Mouse (Mus musculus): ENCODE results near the gene Rbm4b. TPM values are rescaled to one million over a fixed set of nuclear protein-coding genes. Genes with fewer than 3 reads are reported as not detected.
"Not testable (repeated sequence)": the region's sequence is repeated elsewhere in the genome, so short reads cannot be mapped to it uniquely, and the experiment has no call there.

Rbm4b gene
- total RNA-seq, 2 experiments from 2014 or later = 7.4 TPM

DNA sequence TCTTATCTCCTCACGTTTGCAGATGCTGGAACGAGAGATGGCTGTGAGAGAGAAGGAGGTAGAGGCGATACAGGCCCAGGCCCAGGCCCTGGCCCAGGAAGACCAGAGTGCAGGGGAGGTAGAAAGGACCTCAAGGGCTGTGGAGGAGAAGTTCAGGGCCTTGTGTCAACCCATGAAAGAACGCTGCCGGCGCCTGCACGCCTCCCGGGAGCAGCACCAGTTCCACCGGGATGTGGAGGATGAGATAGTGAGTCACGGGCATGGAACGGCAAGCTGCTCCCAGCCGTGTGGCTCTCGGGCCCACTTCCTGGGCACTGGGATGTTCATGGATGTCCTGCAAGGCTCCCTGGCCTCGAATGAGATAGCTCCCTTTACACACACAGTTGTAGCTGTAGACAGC lies 12.3 kb upstream of the Rbm4b start:
- no peak for DNase-seq (ENCODE audit: low spot score in 2 of 2)

DNA sequence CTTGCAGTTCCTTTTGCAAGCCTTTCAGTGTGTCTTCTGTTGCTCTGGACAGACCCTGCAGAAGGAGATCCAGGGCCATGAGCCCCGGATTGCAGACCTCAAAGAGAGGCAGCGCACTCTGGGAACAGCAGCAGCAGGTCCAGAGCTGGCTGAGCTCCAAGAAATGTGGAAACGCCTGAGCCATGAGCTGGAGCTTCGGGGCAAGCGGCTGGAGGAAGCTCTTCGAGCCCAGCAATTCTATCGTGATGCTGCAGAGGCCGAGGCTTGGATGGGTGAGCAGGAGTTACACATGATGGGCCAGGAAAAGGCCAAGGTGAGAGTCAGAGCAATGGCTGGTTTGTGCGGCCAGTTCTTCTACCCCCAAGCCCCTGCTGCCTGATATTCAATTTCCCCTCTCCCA lies 11.2 kb upstream of the Rbm4b start:
- no peak for DNase-seq (ENCODE audit: low spot score in 2 of 2)

DNA sequence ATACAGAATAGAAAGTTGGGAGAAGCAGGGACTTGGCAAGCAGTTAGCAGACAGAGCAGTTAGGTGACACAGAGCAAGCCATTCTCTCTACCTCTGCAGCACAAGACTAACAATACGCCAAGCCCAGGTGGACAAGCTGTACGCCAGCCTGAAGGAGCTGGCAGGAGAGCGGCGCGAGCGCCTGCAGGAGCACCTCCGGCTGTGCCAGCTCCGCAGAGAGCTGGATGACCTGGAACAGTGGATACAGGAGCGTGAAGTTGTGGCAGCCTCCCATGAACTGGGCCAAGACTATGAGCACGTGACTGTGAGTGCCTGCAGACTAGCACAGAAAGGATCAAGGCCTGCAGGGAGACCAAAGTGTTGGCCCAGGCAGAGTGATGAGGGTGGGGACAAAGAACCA lies 10.6 kb upstream of the Rbm4b start:
- DNase-seq (ENCODE audit: low spot score in 2 of 2) = no peak

DNA sequence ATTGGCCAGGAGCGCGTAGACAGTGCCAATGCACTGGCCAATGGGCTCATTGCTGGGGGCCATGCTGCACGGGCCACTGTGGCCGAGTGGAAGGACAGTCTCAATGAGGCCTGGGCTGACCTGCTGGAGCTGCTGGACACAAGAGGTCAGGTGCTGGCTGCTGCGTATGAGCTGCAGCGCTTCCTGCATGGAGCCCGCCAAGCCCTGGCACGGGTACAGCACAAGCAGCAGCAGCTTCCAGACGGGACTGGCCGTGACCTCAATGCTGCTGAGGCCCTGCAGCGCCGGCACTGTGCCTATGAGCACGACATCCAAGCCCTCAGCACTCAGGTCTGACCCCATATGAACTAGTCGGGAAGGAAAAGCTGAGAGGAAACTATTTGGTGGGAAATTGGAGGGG lies 9.7 kb upstream of the Rbm4b start:
- no peak for DNase-seq (ENCODE audit: low spot score in 2 of 2)

DNA sequence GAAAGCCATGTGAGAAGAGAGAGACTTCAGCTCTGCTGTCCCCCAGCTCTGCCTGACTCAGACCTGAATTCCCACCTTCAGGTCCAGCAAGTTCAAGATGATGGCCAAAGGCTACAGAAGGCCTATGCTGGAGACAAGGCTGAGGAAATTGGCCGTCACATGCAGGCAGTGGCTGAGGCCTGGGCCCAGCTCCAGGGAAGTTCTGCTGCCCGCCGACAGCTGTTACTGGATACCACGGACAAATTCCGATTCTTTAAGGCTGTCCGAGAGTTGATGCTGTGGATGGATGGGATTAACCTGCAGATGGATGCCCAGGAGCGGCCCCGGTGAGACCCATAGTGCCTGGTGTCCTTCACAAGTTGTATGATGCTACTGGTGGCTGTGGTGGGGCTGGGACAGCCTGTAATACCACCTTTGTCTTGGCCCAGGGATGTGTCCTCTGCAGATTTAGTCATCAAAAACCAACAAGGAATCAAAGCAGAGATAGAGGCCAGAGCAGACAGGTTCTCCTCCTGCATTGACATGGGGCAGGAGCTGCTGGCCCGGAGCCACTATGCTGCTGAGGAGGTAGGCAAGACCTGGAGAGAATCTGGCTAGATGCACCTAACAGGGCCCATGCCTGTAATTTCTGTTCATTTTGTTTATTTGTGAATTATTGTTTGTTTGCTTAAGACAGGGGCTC lies 8.5 kb upstream of the Rbm4b start:
- no peak for DNase-seq (ENCODE audit: low spot score in 2 of 2)

DNA sequence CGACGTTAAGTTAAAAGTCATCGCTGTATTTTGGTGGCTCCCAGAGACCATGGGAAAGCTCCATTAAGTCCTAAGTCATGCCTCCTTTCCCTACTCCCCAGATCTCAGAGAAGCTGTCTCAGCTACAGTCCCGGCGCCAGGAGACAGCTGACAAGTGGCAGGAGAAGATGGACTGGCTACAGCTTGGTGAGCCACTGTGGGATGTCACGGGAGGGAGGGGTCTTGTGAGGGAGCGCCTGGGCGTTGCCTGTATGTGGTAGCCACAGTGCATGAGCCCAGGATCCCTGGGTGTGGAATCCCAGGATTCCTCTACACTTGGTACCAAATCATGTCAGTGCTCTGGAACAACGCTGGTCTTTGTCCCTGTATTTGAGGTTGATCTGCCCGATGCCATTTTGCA lies 7.8 kb upstream of the Rbm4b start:
- DNase-seq (ENCODE audit: low spot score in 2 of 2) = no peak

DNA sequence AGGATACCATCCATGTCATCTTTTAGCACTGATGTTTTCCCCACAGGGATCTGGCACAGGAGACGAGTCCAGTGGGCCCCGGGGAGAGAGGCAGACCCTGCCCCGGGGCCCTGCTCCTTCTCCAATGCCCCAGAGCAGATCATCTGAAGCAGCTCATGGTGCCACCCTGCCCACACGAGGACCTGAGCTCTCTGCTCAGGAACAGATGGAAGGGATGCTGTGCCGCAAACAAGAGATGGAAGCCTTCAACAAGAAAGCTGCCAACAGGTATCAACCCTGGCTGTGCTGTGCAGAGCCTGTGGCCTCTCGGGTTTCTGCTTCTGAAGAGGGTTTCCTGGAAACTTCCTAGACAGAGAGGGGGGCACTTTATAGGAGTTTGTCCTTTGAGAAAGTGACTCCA lies 6.3 kb upstream of the Rbm4b start:
- DNase-seq (ENCODE audit: low spot score in 2 of 2) = no peak

DNA sequence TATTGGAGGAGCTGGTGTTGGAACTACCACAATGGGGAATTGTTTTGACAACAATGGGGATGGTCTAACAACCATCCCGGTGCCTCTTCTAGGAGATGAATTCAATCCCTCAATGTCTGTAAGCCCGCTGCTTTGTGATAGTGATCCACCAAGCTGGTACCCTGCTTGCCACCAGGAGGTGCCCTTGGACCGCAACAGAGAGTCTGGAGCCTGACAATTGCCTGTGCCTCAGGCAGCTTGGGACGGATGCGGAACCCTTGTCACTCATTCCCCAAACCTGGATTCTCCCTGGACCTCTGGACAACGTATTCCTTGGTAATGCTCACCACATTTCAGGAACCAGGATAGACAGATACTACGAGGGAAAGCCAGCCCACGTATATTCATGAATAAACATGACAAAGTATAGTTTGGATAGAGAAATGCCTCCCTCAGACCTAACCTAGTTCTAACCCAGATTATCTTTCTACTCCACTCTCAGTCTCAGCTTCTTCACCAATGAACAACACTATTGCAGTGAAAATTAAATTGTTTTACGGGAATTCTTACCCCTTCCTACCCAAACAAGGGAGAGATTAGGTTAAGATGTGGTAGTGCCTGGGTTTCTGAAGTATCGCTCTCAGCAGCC lies 618 bp upstream of the Rbm4b start:
- DNase-seq (ENCODE audit: low spot score in 2 of 2) = peak; percentile 70 to 87

DNA sequence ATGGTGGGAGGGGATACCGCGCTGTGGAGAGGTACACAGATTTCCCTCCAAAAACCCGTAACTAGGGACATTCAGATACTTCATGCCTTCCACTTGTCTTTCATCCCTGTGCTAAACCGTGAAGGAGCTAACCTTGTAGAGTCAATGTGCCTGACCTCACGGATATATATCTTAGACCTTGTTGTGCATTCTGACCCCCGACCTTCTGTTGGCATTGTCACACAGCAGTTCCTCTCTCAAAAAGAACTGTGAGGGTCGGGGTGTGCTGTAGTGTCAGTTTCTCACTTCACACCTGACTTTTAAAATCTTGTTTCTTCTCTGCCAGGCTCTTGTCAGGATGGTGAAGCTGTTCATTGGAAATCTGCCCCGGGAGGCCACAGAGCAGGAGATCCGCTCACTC lies 624 bp downstream of the Rbm4b start:
- no peak for DNase-seq (ENCODE audit: low spot score in 2 of 2)

DNA sequence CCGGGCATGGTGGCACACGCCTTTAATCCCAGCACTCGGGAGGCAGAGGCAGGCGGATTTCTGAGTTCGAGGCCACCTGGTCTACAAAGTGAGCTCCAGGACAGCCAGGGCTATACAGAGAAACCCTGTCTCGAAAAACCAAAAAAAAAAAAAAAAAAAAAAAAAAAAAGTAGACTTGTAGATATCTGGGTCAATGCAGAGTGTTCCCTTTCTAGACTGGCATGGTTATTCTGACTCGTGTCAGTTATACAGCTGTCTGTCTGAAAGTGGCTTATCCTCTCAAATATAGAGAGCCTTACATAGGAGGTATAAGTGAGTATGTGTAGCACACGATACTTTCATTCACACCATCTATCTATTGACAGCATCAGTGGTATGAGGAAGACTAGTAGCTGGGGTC lies 4.2 kb downstream of the Rbm4b start:
- not testable (repeated sequence) for DNase-seq (ENCODE audit: low spot score in 2 of 2)

DNA sequence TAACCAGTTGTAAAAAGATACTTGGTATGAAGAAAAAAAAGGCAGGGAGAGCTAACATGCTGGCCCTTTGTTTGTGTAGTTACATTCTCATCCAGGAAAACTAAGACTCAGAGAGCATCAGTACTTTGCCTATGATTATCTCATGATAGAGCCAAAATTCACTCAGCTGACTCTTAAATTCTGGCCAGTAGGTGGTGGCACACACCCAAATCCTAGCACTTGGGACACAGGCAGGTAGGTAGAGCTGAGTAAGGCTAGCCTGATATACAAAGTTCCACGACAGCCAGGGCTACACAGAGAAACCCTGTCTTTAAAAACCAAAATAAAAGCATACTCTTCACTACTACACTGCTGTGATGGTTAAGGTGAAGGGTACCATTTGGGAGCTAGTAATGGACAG lies 6.6 kb downstream of the Rbm4b start:
- DNase-seq (ENCODE audit: low spot score in 2 of 2) = no peak

DNA sequence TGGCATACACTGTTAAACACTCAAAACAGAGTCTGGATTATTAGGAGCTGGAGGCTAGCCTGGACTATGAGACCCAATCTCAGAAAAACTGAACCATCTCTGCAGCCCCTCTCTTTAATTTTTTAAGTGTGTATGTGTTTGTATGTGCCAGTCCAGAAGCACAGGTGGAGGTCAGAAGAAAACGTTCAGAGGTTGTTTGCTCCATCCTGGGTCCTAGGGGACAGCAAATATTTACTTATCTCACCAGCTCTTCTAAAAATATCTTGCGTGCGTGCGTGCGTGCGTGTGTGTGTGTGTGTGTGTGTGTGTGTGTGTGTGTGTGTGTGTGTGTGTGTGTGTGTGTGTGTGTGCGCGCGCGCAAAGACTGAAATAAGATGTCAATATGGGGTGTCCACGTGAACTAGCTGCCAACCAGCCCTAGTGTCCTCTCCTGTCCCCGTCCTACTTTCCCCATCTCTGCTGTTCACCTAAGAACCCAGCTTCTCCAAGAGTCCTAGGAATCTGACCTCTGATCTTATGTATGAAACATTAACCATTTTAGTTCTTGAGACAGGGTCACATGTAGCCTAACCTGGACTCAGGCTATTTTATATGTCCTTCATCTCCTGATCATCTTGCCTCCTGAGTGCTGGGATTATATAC lies 11.3 kb downstream of the Rbm4b start:
- no peak for DNase-seq (ENCODE audit: low spot score in 2 of 2)

DNA sequence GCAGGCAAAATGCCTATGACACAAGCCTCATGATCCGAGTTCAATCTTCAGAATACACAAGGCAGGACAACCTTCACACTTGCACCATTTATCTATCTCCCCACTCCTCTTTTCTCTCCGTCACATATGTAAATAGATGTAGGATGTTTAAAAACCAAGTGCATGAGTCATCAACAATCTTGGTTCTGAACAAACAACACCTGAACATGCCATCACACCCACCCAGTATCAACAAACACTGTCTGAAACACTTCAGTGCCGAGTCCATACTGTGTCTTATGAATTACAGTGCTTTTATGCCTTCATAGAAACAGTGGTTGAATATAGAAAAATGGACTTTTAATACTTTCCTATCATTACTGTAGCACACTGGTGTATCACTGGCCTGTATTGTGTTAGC lies 16.5 kb downstream of the Rbm4b start:
- no peak for DNase-seq (ENCODE audit: low spot score in 2 of 2)

DNA sequence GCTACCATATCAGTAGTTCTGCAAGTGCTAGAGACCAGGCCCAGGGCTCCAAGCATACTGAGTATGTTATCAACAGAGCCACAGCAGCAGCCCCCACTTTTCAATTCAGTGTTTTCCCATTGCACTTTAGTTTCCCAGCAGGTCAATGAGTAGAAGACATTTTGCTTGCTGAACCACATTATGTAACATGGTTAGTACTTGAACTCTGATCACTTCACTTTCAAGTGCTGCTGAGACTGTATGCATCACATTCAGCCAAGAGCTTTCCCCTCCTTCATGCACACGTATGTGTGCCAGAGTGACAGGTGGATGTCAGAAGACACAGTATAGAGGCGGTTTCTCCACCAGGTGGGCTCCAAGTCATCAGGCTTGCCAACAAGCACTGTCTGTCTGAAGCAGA lies 26.6 kb downstream of the Rbm4b start:
- no peak for DNase-seq (ENCODE audit: low spot score in 2 of 2)

DNA sequence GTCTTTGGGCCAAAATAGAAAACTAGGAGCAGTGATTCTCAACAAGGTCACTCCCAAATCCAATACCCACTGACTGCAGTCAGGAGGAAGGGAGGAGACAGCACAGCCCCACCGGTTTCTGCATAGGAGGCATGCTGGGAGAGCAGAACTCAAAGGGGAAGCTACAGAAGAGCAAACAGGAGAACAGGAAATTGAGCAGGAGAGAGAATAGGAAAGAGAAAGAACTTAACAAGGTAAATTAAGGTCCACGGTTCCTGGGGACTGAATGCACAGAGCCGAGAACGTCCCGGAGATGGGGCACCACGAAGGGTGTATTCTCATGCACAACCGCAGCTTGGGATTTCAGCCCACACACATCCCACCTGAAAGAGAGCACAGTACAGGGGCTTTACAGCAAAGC lies 28.9 kb downstream of the Rbm4b start:
- no peak for DNase-seq (ENCODE audit: low spot score in 2 of 2)

DNA sequence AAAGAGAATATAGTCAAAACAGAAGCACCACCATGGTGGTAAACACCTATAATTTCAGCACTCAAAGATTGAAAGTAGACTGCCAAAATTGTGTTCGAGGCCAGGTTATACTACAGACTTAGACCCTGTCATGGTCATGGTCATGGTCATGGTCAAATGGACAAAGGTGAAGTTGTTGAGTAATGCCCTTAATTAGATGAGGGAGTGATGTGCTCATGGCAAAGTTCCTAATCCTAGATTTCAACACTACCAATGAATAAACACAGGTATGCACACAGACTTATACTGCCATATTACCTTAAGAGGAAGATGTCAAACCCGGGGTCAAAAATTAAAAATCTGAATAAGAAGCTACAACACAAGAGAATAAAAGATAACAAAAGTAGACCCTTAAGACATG lies 30.0 kb downstream of the Rbm4b start:
- no peak for DNase-seq (ENCODE audit: low spot score in 2 of 2)

DNA sequence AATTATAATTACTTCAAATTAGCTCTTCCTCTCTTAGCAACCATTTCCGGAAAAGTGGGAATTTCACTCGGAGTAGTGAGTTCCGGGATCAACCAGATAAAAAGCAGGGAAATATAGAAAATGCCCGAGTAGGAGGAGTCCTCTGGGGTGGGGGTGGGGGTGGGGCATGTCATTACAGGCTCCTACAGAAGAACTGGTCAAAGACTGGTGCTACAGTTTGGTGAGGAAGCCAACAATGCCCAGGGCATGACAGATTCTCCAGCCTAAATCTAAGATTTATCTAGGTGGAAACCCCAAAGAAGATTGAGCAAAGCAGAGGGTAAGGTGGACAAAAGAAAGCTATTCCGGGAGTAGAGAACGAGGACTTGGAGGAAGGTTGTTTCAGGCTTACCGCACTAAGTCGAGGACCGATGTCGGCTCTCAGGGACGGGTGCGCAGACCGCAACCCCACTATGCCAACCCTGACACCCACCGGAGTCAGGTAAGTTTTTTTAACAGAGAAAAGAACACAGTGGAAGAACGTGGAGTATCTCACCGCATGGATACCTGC lies 37.1 kb downstream of the Rbm4b start:
- DNase-seq (ENCODE audit: low spot score in 2 of 2) = no peak

DNA sequence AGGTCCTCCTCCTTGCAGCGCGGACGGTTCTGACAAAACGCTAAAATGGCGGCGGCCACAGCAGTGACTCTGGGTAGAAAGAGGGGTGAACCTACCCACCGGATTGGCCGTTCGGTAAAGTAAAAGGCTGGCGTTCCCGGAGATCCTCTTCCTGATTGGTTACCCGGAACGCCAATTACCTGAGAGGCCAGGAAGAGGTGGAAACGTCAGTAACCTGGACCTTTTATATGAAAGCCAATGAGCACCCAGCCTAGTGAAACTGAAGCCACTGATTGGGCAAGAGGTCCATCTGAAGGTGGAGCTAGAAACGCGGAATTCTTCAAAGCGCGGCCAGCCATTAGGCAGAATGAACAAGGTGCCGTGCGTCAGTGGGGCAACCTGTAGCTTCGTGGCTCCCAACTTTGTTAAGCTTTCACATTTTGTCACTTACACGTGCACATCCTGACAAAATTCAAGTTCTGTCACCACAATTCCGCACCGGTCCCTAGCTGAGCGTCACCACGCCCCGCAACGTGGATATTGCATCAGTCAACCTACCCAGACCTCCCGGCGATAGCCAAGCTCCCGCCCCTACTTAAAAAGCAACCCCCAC lies 37.6 kb downstream of the Rbm4b start, which contains the start of gene Rbm4:
Rbm4 (minus strand) TSS at position 71 of the 592 bp plus-strand sequence.
- DNase-seq (ENCODE audit: low spot score in 2 of 2) = peak; percentile 84 to 94

DNA sequence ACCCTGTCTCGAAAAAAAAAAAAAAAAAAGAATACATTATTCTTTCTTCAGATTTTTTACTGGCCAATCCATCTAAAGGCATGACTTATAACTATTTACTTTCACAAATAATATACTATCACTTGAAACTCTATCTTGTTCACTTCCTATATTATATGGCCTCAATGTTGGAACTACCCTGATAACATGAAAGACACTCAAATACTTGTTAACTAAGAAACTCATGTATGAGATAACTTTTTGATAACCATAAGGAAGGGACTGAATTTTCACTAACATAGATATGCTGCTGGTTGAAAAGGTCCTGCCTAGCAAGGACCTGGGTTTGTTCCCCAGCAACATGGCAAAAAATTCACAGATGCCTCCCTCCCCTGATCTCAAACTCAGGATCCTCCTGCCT lies 39.6 kb downstream of the Rbm4b start:
- DNase-seq (ENCODE audit: low spot score in 2 of 2) = no peak

DNA sequence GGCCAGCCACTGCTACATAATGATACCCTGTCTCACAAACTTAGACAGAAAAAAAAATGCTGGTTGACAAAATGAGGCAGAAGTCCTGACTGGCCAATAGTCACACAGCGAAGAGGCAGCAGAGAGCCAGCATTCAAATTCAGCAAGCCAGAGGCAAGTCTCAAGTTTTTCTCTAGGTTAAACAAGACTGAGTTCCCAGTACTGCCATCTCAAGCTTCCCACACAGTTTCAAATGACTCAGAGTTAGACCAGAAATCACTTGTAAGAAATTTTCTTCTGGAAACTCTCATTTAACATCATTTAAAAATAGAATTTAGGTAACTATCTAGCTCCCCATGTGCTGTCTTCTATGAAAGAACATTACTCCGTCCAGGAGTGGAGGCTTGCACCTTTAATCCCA lies 41.5 kb downstream of the Rbm4b start:
- DNase-seq (ENCODE audit: low spot score in 2 of 2) = no peak

DNA sequence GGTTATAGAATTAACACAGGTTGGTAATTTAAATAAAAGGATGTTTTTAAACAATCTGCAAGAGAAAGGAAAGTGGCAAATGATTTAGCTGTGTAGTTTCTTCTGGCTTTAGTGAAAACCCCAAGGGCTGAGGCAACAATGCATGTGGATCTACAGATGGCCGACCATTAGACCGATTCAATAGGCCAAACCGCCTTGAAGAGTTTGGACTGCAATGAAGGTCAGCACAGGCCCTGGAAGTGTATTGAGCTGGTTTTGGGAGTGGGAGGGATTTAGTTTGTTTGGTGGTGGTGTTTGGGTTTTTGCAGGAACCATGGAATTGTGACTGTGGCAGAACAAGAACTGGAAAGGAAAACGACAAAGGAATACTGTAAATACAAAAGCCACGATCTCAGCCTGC lies 42.8 kb downstream of the Rbm4b start:
- DNase-seq (ENCODE audit: low spot score in 2 of 2) = no peak

DNA sequence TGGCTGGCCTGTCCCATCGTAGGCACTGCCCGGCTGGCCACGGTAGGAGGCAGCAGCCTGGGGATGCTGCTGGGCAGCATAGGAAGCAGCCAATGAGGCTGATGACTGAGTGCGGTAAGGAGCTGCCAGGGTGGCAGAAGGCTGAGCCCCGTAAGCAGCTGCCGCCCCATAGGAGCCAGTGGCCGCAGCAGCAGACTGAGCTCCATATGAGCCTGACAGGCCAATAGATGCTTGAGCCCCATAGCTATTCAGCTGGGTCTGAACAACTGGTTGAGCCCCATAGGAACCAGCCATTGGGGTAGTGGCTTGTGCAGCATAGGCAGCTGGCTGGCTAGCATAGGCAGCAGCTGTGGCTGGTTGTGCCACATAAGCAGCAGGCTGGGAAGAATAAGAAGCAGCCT lies 46.4 kb downstream of the Rbm4b start:
- no peak for DNase-seq (ENCODE audit: low spot score in 2 of 2)
